In the genomic region with DNA sequence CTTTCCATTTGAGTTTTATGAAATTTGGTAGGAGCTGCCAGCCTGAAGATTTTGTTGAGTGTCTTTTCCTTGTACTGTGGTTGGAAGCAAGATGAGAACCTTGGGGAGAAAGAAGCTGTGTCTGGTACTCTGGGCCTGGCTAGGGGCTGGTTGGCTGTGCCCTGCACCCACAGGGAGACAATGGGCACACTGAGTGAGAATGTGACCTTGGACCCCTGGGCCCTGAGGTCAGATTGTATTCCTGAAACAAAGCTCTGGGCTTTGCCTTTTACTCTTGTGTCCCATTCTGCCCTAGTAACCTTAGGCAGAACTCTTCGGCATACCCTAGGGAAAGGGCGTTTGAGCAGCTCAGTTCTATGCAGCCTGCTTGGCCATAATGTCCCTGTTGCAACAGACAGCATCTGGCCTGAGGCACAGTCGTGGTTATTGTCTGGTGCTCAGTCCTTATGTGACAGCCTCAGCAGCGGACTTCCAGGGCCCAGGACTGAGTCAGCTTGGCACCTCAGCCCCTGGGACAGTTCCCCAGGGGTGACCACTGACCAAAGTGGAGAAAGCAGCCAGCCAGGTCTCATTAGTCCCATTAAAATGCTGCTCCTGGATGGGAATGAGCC, we compare ENCODE assay signal across 23 mouse cellular contexts.
DNase-seq lines count a peak whose midpoint lies in the region; ATAC-seq and TF ChIP-seq lines count a peak whose summit lies in the region.
"Had no signal": no experiment of that assay in that cellular context is flagged by ENCODE, and none has a peak within 500 bp of the region (broad histone marks: within the 10 kb centered on the region; RNA-seq: fewer than 3 reads in every experiment).

No protein-coding gene starts in this region.

- H3K9ac ChIP-seq in forebrain, embryonic 16.5 days (replicated peaks; ENCODE audit: low read depth, low read length): no peak overlapping the region
- H3K9ac ChIP-seq in liver, adult 2 months (ENCODE audit: low read depth, low read length): no peak overlapping the region
- no peak overlapping the region for H3K9ac ChIP-seq in liver, postnatal 0 days (replicated peaks)
- H3K9ac ChIP-seq: forebrain, embryonic 12.5 days; heart, embryonic 12.5 days; limb, embryonic 12.5 days; liver, embryonic 13.5 days; lung, embryonic 15.5 days; midbrain, embryonic 12.5 days had no signal

- no peaks in the 10 kb centered on the region; the same call in 1 of the 2 replicates for H3K36me3 ChIP-seq in forebrain, embryonic 10.5 days (replicated peaks)
- H3K36me3 ChIP-seq in forebrain, embryonic 16.5 days (ENCODE audit: control insufficient read depth, insufficient read depth): no peaks in the 10 kb centered on the region
- peaks cover 3% of the 10 kb centered on the region for H3K36me3 ChIP-seq in liver, adult 2 months (ENCODE audit: control insufficient read depth, insufficient read depth, low read length)
- no peaks in the 10 kb centered on the region for H3K36me3 ChIP-seq in liver, postnatal 0 days (replicated peaks; ENCODE audit: insufficient read depth, low read length)
- H3K36me3 ChIP-seq: forebrain, embryonic 12.5 days; heart, embryonic 12.5 days; limb, embryonic 12.5 days; liver, embryonic 13.5 days; lung, embryonic 15.5 days had no signal

- WGBS in forebrain, embryonic 10.5 days: 62% methylated on average over 4 of the region's 4 CpGs
- 53% methylated on average over 4 of the region's 4 CpGs for WGBS in forebrain, embryonic 16.5 days
- 41% methylated on average over 4 of the region's 4 CpGs for WGBS in liver, adult 2 months
- WGBS in liver, postnatal 0 days (ENCODE audit: insufficient replicate concordance): 57% methylated on average over 4 of the region's 4 CpGs

- H3K4me2 ChIP-seq in forebrain, embryonic 16.5 days (ENCODE audit: low read length): no peak overlapping the region
- no peak overlapping the region for H3K4me2 ChIP-seq in liver, postnatal 0 days (ENCODE audit: low read depth, low read length)
- H3K4me2 ChIP-seq: forebrain, embryonic 12.5 days; heart, embryonic 12.5 days; limb, embryonic 12.5 days; liver, embryonic 13.5 days; lung, embryonic 15.5 days; midbrain, embryonic 12.5 days had no signal

- H3K27me3 ChIP-seq in forebrain, embryonic 10.5 days (ENCODE audit: poor library complexity, severe bottlenecking): no peaks in the 10 kb centered on the region
- no peaks in the 10 kb centered on the region for H3K27me3 ChIP-seq in forebrain, embryonic 16.5 days (replicated peaks; ENCODE audit: control insufficient read depth, insufficient read depth, low read length)
- H3K27me3 ChIP-seq in liver, adult 2 months (ENCODE audit: control insufficient read depth, insufficient read depth, low read length): no peaks in the 10 kb centered on the region
- no peaks in the 10 kb centered on the region for H3K27me3 ChIP-seq in liver, postnatal 0 days (ENCODE audit: insufficient read depth, low read length)
- H3K27me3 ChIP-seq: forebrain, embryonic 12.5 days; heart, embryonic 12.5 days; limb, embryonic 12.5 days; liver, embryonic 13.5 days; lung, embryonic 15.5 days; midbrain, embryonic 12.5 days had no signal

- no peak overlapping the region for H3K4me3 ChIP-seq in forebrain, embryonic 10.5 days
- H3K4me3 ChIP-seq in forebrain, embryonic 16.5 days (replicated peaks; ENCODE audit: low read length): no peak overlapping the region
- no peak overlapping the region for H3K4me3 ChIP-seq in liver, adult 2 months (ENCODE audit: insufficient read depth, low read depth, low read length)
- H3K4me3 ChIP-seq in liver, postnatal 0 days (ENCODE audit: low read depth, low read length): no peak overlapping the region
- H3K4me3 ChIP-seq in gastrocnemius, adult 2 months: no peak overlapping the region
- H3K4me3 ChIP-seq in layer of hippocampus, adult 2 months: no peak overlapping the region
- H3K4me3 ChIP-seq: forebrain, embryonic 12.5 days; heart, embryonic 12.5 days; limb, embryonic 12.5 days; liver, embryonic 13.5 days; lung, embryonic 15.5 days; midbrain, embryonic 12.5 days had no signal

- no peak for TF ChIP-seq EP300 in liver, postnatal 0 days (IDR thresholded peaks at IDR 0.05; ENCODE audit: low read depth)

- peaks cover 2% of the 10 kb centered on the region; the same call in 1 of the 2 replicates for H3K79me2 ChIP-seq in liver, adult 2 months (ENCODE audit: control insufficient read depth, insufficient read depth, low read length)

- peaks cover 9% of the 10 kb centered on the region for H3K4me1 ChIP-seq in forebrain, embryonic 10.5 days
- no peaks in the 10 kb centered on the region for H3K4me1 ChIP-seq in forebrain, embryonic 16.5 days (replicated peaks; ENCODE audit: control insufficient read depth, insufficient read depth, low read length)
- H3K4me1 ChIP-seq in liver, adult 2 months (ENCODE audit: control insufficient read depth, insufficient read depth, low read length): no peaks in the 10 kb centered on the region
- H3K4me1 ChIP-seq in liver, postnatal 0 days (ENCODE audit: insufficient read depth): peaks cover 5% of the 10 kb centered on the region; the same call in 1 of the 2 replicates
- H3K4me1 ChIP-seq: forebrain, embryonic 12.5 days; heart, embryonic 12.5 days; liver, embryonic 13.5 days; lung, embryonic 15.5 days; midbrain, embryonic 12.5 days had no signal

- no peak for ATAC-seq in forebrain, embryonic 16.5 days
- no peak for ATAC-seq in liver, postnatal 0 days

- intact Hi-C loops in gastrocnemius, adult 2 months (cut with DNase I): no loop called here

- DNase-seq in forebrain, embryonic 10.5 days (ENCODE audit: extremely low spot score, low spot score): no peak
- DNase-seq in liver, adult 2 months (ENCODE audit: extremely low read depth, low read depth, low spot score): peak; percentile 56
- DNase-seq in liver, postnatal 0 days: no peak
- DNase-seq in embryo, embryonic 10.5 days (ENCODE audit: low spot score): peak; percentile 22
- DNase-seq in retina, embryonic 14.5 days (ENCODE audit: low spot score): peak; percentile 5
- DNase-seq in gastrocnemius, adult 2 months: no peak
- DNase-seq in layer of hippocampus, adult 2 months (ENCODE audit: low spot score in 2 of 2): no peak
- DNase-seq: B cell, adult 2 months; cerebellum, adult 9-10 months; gastrocnemius, postnatal 36 days; heart, postnatal 14 days; kidney, postnatal 4 days; liver, embryonic 13.5 days; lung, postnatal 4 days; right cerebral cortex, adult 18-20 months; thymus, adult 18-20 months; thymus, postnatal 4 days had no signal

- TF ChIP-seq CTCF in liver, adult 2 months (IDR thresholded peaks at IDR 0.05; ENCODE audit: low read depth, low read length): no peak
- TF ChIP-seq CTCF in liver, postnatal 0 days (IDR thresholded peaks at IDR 0.05; ENCODE audit: low read depth): no peak
- TF ChIP-seq CTCF in gastrocnemius, adult 2 months (IDR thresholded peaks at IDR 0.05): no peak
- TF ChIP-seq CTCF in layer of hippocampus, adult 2 months (conservative IDR thresholded peaks at IDR 0.05): no peak

- no peaks in the 10 kb centered on the region for H3K9me3 ChIP-seq in forebrain, embryonic 10.5 days
- H3K9me3 ChIP-seq in forebrain, embryonic 16.5 days (ENCODE audit: control insufficient read depth, low read length): no peaks in the 10 kb centered on the region
- no peaks in the 10 kb centered on the region for H3K9me3 ChIP-seq in liver, postnatal 0 days (ENCODE audit: low read length)
- H3K9me3 ChIP-seq: forebrain, embryonic 12.5 days; heart, embryonic 12.5 days; limb, embryonic 12.5 days; liver, embryonic 13.5 days; lung, embryonic 15.5 days; midbrain, embryonic 12.5 days had no signal

- TF ChIP-seq POLR2A in liver, adult 2 months (IDR thresholded peaks at IDR 0.05; ENCODE audit: extremely low read depth, insufficient read depth, low read length): no peak

- peak overlapping the region; percentile 17; the same call in 1 of the 2 replicates for H3K27ac ChIP-seq in forebrain, embryonic 10.5 days
- no peak overlapping the region for H3K27ac ChIP-seq in forebrain, embryonic 16.5 days (ENCODE audit: low read length)
- H3K27ac ChIP-seq in liver, adult 2 months (replicated peaks; ENCODE audit: insufficient read depth, low read depth, low read length): no peak overlapping the region
- no peak overlapping the region for H3K27ac ChIP-seq in liver, postnatal 0 days (ENCODE audit: low read depth)
- H3K27ac ChIP-seq in gastrocnemius, adult 2 months: no peak overlapping the region
- no peak overlapping the region for H3K27ac ChIP-seq in layer of hippocampus, adult 2 months
- H3K27ac ChIP-seq: forebrain, embryonic 12.5 days; limb, embryonic 12.5 days; liver, embryonic 13.5 days; lung, embryonic 15.5 days; midbrain, embryonic 12.5 days had no signal

Comparison
In these comparisons a context has a peak if more than half of its experiments do, and no peak if none do; other contexts are left out.
1. DNase-seq: peak in liver, adult 2 months (single experiment), embryo, embryonic 10.5 days (single experiment) and retina, embryonic 14.5 days (single experiment); none in forebrain, embryonic 10.5 days (single experiment), liver, postnatal 0 days (single experiment), gastrocnemius, adult 2 months (single experiment) and layer of hippocampus, adult 2 months (0 of 2).